Mouse (Mus musculus): ENCODE results near the gene Grin3b.

- TF ChIP-seq CTCF (IDR thresholded peaks at IDR 0.05; ENCODE audit: insufficient read depth, low read length) = no peak
- TF ChIP-seq POLR2A (IDR thresholded peaks at IDR 0.05; ENCODE audit: borderline replicate concordance, extremely low read depth, low read depth, low read length) = no peak
Measured at GRCm38 (mm10) chr10:79933145-79933679, 37.3 kb upstream of the Grin3b start.
